Mouse (Mus musculus): Measurements from ENCODE around the gene Gng2. TPM values are rescaled to one million over a fixed set of nuclear protein-coding genes. Genes with fewer than 3 reads are reported as not detected.

The Gng2 gene
- 60.5 TPM for polyA plus RNA-seq (2014; fragmentation: Illumina TruSeq; extraction: RNeasy Lipid Tissue Mini Kit (QIAGEN cat#74804))

GRCm38 (mm10) chr14:19977271-19978024 is at the start of gene Gng2:
TSS of gene Gng2 (minus strand) at chr14:19977627.

DNA sequence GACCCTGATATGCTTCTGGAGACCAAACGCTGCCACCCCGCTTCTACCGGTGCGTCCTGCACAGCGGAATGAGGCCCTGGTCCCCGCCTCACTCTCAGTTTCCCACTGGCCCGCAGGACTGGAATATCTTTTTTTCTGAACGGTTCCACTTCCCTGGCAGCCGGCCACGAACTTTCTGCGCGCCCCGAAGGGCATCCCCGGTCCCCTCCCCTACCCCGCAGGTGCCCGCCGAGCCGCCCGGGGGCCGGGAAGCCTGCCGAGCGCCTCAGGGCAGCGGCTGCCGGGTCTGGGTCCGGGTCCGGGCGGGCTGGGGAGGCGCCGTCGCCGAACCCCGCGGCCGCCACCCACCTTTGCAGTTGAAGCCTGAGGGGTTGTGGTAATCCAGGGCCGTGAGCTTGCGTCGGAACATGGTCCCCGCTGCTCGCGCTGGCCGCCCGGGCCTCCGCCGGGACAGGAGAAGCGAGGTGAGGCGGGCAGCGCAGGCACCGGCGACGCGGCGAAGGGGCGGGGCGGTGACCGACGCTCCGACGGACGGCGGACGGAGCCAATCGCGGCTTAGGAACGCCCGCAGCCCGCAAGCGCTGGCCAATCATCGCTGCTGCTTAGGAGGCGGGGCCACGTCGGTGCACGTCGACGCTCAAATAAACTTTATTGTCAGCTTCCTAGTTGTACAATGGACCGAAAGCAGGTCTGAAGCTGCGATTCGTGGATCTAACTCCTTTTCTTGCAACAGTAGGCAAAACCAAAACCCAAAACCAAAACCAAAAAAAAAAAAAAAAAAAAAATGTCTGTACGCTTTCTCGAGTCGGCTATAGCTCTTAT is 153.9 kb downstream of the Gng2 start, which contains the start of gene Rtraf:
Gene Rtraf (minus strand): TSS at position 504 of the 822 bp plus-strand sequence.

Other genes starting within 250 kb of the Gng2 start
- gene Nid2, start 226.4 kb downstream of the Gng2 start, polyA plus RNA-seq (2014; fragmentation: Illumina TruSeq; extraction: RNeasy Lipid Tissue Mini Kit (QIAGEN cat#74804)): 28.5 TPM
- gene Rtraf, start 153.8 kb downstream of the Gng2 start, polyA plus RNA-seq (2014; fragmentation: Illumina TruSeq; extraction: RNeasy Lipid Tissue Mini Kit (QIAGEN cat#74804)): 332 TPM
- gene Saysd1, start 160.9 kb upstream of the Gng2 start, polyA plus RNA-seq (2014; fragmentation: Illumina TruSeq; extraction: RNeasy Lipid Tissue Mini Kit (QIAGEN cat#74804)): 1.9 TPM
- gene Kcnk5, start 204.2 kb upstream of the Gng2 start, polyA plus RNA-seq (2014; fragmentation: Illumina TruSeq; extraction: RNeasy Lipid Tissue Mini Kit (QIAGEN cat#74804)): 2.7 TPM

Data from ovary, adult 10 weeks (tissue).